Mouse (Mus musculus) liver, postnatal 0 days (tissue): ENCODE results near the gene Uba7.

Experiments
- CTCF ChIP-seq: sonication (generic); IDR thresholded peaks from 2 replicates; pipeline ENCODE4 v1.5.1; 2016; ENCODE audit warnings: antibody characterized with exemption, low read depth
- EP300 ChIP-seq: IDR thresholded peaks from 2 replicates; pipeline ENCODE4 v1.6.1; 2016; ENCODE audit warnings: antibody characterized with exemption, low read depth, mild to moderate bottlenecking

- TF ChIP-seq CTCF: no peak
- no peak for TF ChIP-seq EP300
Measured at GRCm38 (mm10) chr9:107936215-107936822, 39.0 kb upstream of the Uba7 start.
